Mouse (Mus musculus) thymus, adult 18-20 months (tissue): Measurements from ENCODE around the gene Depdc1a.
"Not testable (repeated sequence)": the region's sequence is repeated elsewhere in the genome, so short reads cannot be mapped to it uniquely, and the experiment has no call there.

ENCODE experiments used
- DNase-seq, 2 experiments: peaks; one replicate each; pipeline ENCODE4 v3.0.0; 2022; ENCODE audit warnings: mixed read lengths in 2 of 2

Depdc1a gene

DNA sequence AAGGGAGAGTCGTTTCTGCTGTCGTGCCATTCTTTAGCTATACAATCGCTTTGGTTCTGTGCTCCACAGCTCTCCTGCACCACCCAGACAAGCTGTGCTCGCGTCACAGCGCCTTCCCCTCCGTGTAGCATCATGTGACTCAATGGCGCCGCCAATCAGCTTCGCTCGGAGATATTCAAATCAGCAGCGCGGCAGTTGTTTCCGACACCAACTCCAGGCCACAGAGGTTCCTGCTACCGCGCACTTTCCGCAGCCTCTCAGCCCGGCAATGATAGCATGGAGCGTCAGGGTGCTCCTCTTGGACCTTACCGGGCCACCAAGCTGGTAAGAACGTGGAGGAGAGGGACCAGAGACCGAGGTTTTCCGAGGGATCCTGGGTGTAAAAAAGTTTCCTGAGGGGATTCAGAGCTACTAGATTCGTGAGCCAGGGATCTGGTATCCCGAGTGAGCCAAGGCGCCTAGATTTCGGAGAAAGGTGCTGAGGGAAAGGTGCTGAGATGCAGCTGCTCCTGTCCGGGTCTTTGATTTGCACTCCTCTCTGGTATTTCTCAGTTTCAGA lies at the start of gene Depdc1a:
Gene Depdc1a, plus strand, starts transcription at position 191 of the 559 bp plus-strand sequence.
- peak; percentile 85 to 91 for DNase-seq

DNA sequence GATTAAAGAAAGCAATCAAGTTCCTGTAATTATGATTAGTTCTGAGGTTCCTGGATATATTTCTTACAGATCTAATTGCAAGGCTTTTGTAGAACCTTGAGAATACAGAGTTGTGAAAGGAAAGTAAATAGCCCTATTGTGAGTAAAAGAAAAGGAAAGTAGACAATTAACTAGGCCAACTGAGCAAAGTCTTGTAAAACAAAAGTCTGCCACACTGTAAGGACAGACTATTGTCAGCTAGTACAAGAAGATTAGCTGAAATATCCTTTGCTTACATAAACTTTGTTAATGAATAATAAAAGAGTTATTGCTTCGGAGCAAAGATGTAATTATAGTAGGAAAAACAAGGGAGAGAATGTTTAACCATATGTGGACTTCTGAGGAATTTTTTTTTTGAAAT lies 25.2 kb upstream of the Depdc1a start:
- DNase-seq: no peak

DNA sequence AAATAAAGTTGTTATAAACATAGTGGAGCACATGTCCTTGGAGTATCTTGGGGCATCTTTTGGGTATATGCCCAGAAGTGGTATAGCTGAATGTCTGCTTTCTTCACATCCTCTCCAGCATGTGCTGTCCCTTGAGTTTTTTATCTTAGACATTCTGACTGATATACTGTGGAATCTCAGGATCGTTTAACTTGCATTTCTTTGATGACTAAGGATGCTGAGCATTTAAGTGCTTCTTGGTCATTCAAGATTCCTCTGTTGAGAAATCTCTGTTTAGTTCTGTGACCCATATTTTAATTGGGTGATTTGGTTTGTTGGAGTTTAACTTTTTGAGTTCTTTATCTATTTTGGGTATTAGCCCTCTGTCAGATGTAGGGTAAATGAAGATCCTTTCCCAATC lies 19.8 kb upstream of the Depdc1a start:
- no peak for DNase-seq

DNA sequence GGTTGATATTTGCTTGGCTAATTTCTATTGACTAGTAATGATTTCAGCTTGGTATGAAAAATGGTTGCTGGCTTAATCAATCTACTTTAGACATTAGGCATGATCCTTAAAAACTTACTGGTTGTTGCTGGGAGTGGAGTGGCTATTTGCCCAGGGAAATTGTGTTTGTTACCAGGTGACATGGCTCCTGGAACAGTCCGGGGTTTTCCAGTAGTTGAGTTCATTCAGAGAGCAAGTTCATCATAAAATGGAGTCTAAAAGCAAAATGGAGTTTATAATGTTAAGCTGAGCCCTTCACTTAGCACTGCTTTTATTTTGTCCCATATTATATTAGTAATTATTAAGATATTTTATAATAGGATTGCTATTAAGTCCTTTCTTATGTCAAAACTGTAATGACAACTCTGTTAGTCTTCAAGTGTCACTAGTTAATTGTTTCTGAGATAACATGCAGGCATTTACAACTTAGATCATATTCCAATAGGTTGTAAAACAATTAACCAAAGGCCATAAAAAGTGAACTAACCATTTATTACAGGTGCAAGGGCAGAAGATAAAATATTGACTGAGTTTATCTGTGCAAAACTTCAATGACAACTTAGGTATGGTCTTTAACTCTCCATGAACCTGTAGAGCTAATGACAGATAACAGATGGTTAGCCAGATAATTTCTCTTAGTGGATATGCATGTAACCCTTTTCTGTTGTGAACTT lies 17.8 kb upstream of the Depdc1a start:
- DNase-seq: no peak

GRCm38 (mm10) chr3:159494709-159495108 lies 524 bp upstream of the Depdc1a start:
- DNase-seq: not testable (repeated sequence)

GRCm38 (mm10) chr3:159508899-159509298 lies 13.7 kb downstream of the Depdc1a start:
- no peak for DNase-seq

DNA sequence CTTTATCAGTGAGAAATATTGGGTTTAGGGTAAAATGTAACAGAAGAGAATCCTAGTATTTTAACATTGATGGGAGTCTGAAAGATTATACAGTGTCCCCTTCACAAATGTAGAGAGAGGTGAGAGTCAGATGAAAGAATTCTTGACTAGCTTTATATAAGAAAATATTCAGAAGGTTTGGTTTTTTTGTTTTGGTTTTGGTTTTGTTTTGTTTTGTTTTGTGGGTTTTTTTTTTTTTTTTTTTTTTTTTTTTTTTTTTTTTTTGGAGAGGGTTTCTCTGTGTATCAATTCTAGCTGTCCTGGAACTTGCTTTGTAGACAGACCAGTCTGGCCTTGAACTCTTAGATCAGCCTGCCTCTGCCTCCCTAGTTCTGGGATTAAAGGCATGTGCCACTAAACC lies 33.3 kb downstream of the Depdc1a start:
- no peak for DNase-seq

GRCm38 (mm10) chr3:159548303-159548702 lies 53.1 kb downstream of the Depdc1a start:
- DNase-seq: no peak

DNA sequence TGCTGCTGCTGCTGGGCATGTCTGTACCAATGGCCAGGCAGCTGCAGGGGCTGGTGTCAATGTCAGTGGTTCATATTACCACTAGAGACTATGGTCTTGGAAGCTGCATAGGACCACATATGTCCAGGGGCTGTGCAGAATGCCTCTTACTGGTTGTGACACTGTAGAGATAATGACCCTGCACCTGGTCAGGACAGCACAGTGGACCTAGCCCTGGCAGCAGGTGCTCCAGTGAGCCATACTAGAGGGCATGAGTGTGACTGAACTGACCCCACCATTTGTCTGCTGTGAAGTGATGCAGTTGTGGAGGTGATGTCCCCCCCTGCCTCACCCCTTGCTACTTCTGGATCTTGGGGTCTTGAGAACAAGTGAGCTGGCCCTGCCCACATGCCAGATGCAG lies 55.0 kb downstream of the Depdc1a start:
- DNase-seq: no peak
